Mouse (Mus musculus) heart, postnatal 0 days (tissue): ENCODE measurements around the gene Flrt1.

Experiments used
- CTCF ChIP-seq: IDR thresholded peaks from 2 replicates; pipeline ENCODE4 v1.5.1; 2016; ENCODE audit warnings: antibody characterized with exemption, control low read depth, low read depth
- EP300 ChIP-seq: IDR thresholded peaks from 2 replicates; pipeline ENCODE4 v1.6.1; 2016; ENCODE audit warnings: antibody characterized with exemption, low read depth

DNA sequence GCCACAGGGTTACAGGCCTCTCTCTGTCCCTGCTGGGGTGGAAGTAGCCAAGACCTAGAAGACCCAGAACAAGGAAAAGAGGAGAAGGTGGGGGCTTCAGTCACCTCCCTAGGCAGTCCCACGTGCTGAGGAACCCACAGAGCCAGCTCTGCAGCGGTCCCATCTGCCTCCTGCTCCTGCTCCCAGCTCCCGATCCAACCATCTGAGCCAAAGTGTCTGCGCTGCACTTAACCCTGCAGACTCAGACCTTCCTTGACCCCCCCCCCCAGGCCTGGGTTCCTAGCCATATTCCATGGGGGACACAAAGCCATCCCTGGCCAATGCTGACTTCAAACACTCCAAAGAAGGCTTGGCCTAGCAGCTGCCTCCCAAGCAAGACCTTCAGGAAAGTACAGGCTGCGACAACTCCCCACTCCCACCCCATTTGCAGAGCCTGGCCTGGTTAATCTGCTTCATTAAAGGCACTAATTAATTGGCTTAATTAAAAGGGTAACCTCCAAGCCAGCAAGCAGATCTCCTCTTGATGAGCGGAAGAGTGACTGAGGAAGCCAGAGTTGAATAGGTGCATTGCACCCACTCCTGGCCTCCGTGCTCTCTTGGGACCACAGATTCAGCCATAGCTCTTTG lies 45.9 kb upstream of the Flrt1 start:
- TF ChIP-seq EP300 = no peak
- TF ChIP-seq CTCF = no peak
